Mouse (Mus musculus) MEL (cell line): ENCODE results near the gene Colgalt2. TPM values are rescaled to one million over a fixed set of nuclear protein-coding genes. Genes with fewer than 3 reads are reported as not detected.

Experiments used
- DNase-seq: peaks from one replicate; pipeline ENCODE4 v3.0.0; 2011; ENCODE audit warnings: low read depth, low spot score
- H3K27ac ChIP-seq: 2 replicates; pipeline ENCODE4 v1.5.1; 2012; ENCODE audit warnings: low read depth, mild to moderate bottlenecking, control low read depth, low read length, moderate library complexity; ENCODE audit not compliant: control insufficient read depth
- H3K27me3 ChIP-seq, 2 experiments: fragments of 150-350 bp in 1 of 2; sonication (generic) in 1 of 2; 2 replicates each; pipeline ENCODE4 v1.6.1; 2012; ENCODE audit warnings: low read length in 2 of 2, mild to moderate bottlenecking in 2 of 2, improper control_type of control experiment in 1 of 2, moderate library complexity in 1 of 2; ENCODE audit not compliant: insufficient read depth in 2 of 2, control insufficient read depth in 1 of 2
- H3K36me3 ChIP-seq, 2 experiments: 2 replicates each; pipeline ENCODE4 v1.6.1; 2012 to 2014; ENCODE audit warnings: low read length in 2 of 2, improper control_type of control experiment in 1 of 2, inconsistent platforms in 1 of 2, mild to moderate bottlenecking in 1 of 2; ENCODE audit not compliant: insufficient read depth in 2 of 2, control insufficient read depth in 1 of 2
- H3K4me1 ChIP-seq, 2 experiments: fragments of 150-350 bp in 1 of 2; sonication (generic) in 1 of 2; 2 replicates each; pipeline ENCODE4 v1.6.1; 2012; ENCODE audit warnings: low read length in 2 of 2, improper control_type of control experiment in 1 of 2, mild to moderate bottlenecking in 1 of 2; ENCODE audit not compliant: insufficient read depth in 2 of 2, control insufficient read depth in 1 of 2
- H3K4me3 ChIP-seq, 2 experiments: fragments of 150-350 bp in 1 of 2; sonication (generic) in 1 of 2; 2 replicates each; pipeline ENCODE4 v1.5.1; 2012; ENCODE audit warnings: low read depth in 2 of 2, low read length in 2 of 2, mild to moderate bottlenecking in 2 of 2, moderate library complexity in 2 of 2, control low read depth in 1 of 2, improper control_type of control experiment in 1 of 2; ENCODE audit not compliant: control insufficient read depth in 1 of 2, insufficient read depth in 1 of 2
- H3K79me2 ChIP-seq: 2 replicates; pipeline ENCODE4 v1.6.1; 2012; ENCODE audit warnings: mild to moderate bottlenecking, low read length, moderate library complexity; ENCODE audit not compliant: control insufficient read depth, poor library complexity, insufficient read depth
- H3K9ac ChIP-seq: 2 replicates; pipeline ENCODE4 v1.6.1; 2012; ENCODE audit warnings: low read depth, mild to moderate bottlenecking, control low read depth, low read length, moderate library complexity; ENCODE audit not compliant: control insufficient read depth, poor library complexity, severe bottlenecking
- H3K9me3 ChIP-seq: fragments of 150-350 bp; sonication (generic); replicated peaks from 2 replicates; pipeline ENCODE4 v1.6.1; 2012; ENCODE audit warnings: mild to moderate bottlenecking, low read length, improper control_type of control experiment, moderate library complexity; ENCODE audit not compliant: insufficient read depth
- CHD2 ChIP-seq: IDR thresholded peaks from 2 replicates; pipeline ENCODE4 v1.6.1; 2011; ENCODE audit warnings: low read length, improper control_type of control experiment
- CTCF ChIP-seq, 3 experiments: IDR thresholded peaks in 2 of 3; conservative IDR thresholded peaks in 1 of 3; 2 replicates each; pipeline ENCODE4 v1.5.1; 2011 to 2012; ENCODE audit warnings: low read length in 3 of 3, low read depth in 2 of 3, mild to moderate bottlenecking in 2 of 3, improper control_type of control experiment in 1 of 3, inconsistent platforms in 1 of 3, mixed read lengths in 1 of 3, moderate library complexity in 1 of 3; ENCODE audit not compliant: control insufficient read depth in 1 of 3, insufficient read depth in 1 of 3, poor library complexity in 1 of 3, severe bottlenecking in 1 of 3
- E2F4 ChIP-seq: IDR thresholded peaks from 2 replicates; pipeline ENCODE4 v1.6.1; 2011; ENCODE audit warnings: low read depth, low read length, improper control_type of control experiment, borderline replicate concordance
- ELF1 ChIP-seq: IDR thresholded peaks from 2 replicates; pipeline ENCODE4 v1.6.1; 2014; ENCODE audit warnings: low read depth, mild to moderate bottlenecking, inconsistent platforms, low read length, improper control_type of control experiment, moderate library complexity
- GATA1 ChIP-seq: IDR thresholded peaks from 2 replicates; pipeline ENCODE4 v1.6.1; 2011; ENCODE audit warnings: low read depth, low read length, improper control_type of control experiment
- HCFC1 ChIP-seq: IDR thresholded peaks from 2 replicates; pipeline ENCODE4 v1.6.1; 2012; ENCODE audit warnings: low read depth, mild to moderate bottlenecking, inconsistent platforms, low read length, improper control_type of control experiment, moderate library complexity
- KAT2A ChIP-seq: conservative IDR thresholded peaks from 2 replicates; pipeline ENCODE4 v1.6.1; 2012; ENCODE audit warnings: low read depth, low read length, improper control_type of control experiment, inconsistent platforms
- MAFK ChIP-seq: IDR thresholded peaks from 2 replicates; pipeline ENCODE4 v1.6.1; 2011; ENCODE audit warnings: low read depth, mild to moderate bottlenecking, low read length, improper control_type of control experiment, borderline replicate concordance
- MAZ ChIP-seq: IDR thresholded peaks from 2 replicates; pipeline ENCODE4 v1.6.1; 2012; ENCODE audit warnings: low read depth, mild to moderate bottlenecking, inconsistent platforms, low read length, improper control_type of control experiment
- MEF2A ChIP-seq: IDR thresholded peaks from 2 replicates; pipeline ENCODE4 v1.6.1; 2014; ENCODE audit warnings: low read depth, mild to moderate bottlenecking, inconsistent platforms, low read length, improper control_type of control experiment; ENCODE audit not compliant: poor library complexity, insufficient replicate concordance, severe bottlenecking; ENCODE audit errors: extremely low read depth
- MYB ChIP-seq: IDR thresholded peaks from 2 replicates; pipeline ENCODE4 v1.6.1; 2011; ENCODE audit warnings: mild to moderate bottlenecking, low read depth, low read length, improper control_type of control experiment
- MYC ChIP-seq: IDR thresholded peaks from 2 replicates; pipeline ENCODE4 v1.6.1; 2011; ENCODE audit warnings: low read depth, mild to moderate bottlenecking, low read length, improper control_type of control experiment, moderate library complexity
- POLR2A ChIP-seq, 2 experiments: IDR thresholded peaks; 2 replicates each; pipeline ENCODE4 v1.6.1; 2011 to 2012; ENCODE audit warnings: low read length in 2 of 2, mild to moderate bottlenecking in 2 of 2, control low read depth in 1 of 2, improper control_type of control experiment in 1 of 2, low read depth in 1 of 2, moderate library complexity in 1 of 2; ENCODE audit not compliant: control insufficient read depth in 1 of 2, insufficient read depth in 1 of 2, poor library complexity in 1 of 2
- POLR2AphosphoS2 ChIP-seq: IDR thresholded peaks from 2 replicates; pipeline ENCODE4 v1.6.1; 2011; ENCODE audit warnings: low read length, improper control_type of control experiment
- RAD21 ChIP-seq: IDR thresholded peaks from 2 replicates; pipeline ENCODE4 v1.6.1; 2011; ENCODE audit warnings: mild to moderate bottlenecking, low read depth, low read length, improper control_type of control experiment
- RCOR1 ChIP-seq: IDR thresholded peaks from 2 replicates; pipeline ENCODE4 v1.6.1; 2012; ENCODE audit warnings: low read depth, mild to moderate bottlenecking, inconsistent platforms, low read length, improper control_type of control experiment
- SIN3A ChIP-seq: IDR thresholded peaks from 2 replicates; pipeline ENCODE4 v1.6.1; 2012; ENCODE audit warnings: low read length, improper control_type of control experiment, inconsistent platforms
- SMC3 ChIP-seq: IDR thresholded peaks from 2 replicates; pipeline ENCODE4 v1.6.1; 2011; ENCODE audit warnings: low read depth, low read length, improper control_type of control experiment
- TAL1 ChIP-seq: IDR thresholded peaks from 2 replicates; pipeline ENCODE4 v1.6.1; 2012; ENCODE audit warnings: mild to moderate bottlenecking, inconsistent platforms, low read length, moderate library complexity, mixed read lengths
- TBP ChIP-seq: IDR thresholded peaks from 2 replicates; pipeline ENCODE4 v1.8.0; 2011; ENCODE audit warnings: low read depth, low read length, improper control_type of control experiment
- TCF12 ChIP-seq: IDR thresholded peaks from 2 replicates; pipeline ENCODE4 v1.6.1; 2014; ENCODE audit warnings: low read depth, mild to moderate bottlenecking, inconsistent platforms, low read length, improper control_type of control experiment, moderate library complexity
- USF1 ChIP-seq: IDR thresholded peaks from 2 replicates; pipeline ENCODE4 v1.6.1; 2014; ENCODE audit warnings: low read depth, mild to moderate bottlenecking, inconsistent platforms, low read length, improper control_type of control experiment, moderate library complexity
- USF2 ChIP-seq, 2 experiments: IDR thresholded peaks; 2 replicates each; pipeline ENCODE4 v1.6.1; 2011 to 2012; ENCODE audit warnings: improper control_type of control experiment in 2 of 2, low read length in 2 of 2, borderline replicate concordance in 1 of 2, inconsistent platforms in 1 of 2, low read depth in 1 of 2, mild to moderate bottlenecking in 1 of 2; ENCODE audit not compliant: insufficient read depth in 1 of 2
- ZKSCAN1 ChIP-seq: IDR thresholded peaks from 2 replicates; pipeline ENCODE4 v1.6.1; 2012; ENCODE audit warnings: low read depth, mild to moderate bottlenecking, inconsistent platforms, low read length, improper control_type of control experiment, moderate library complexity
- polyA plus RNA-seq, 2 experiments: library from polyadenylated mRNA; stranded (reverse) in 1 of 2; unstranded in 1 of 2; fragments of >175 nt in 1 of 2; fragments of >200 nt in 1 of 2; gene quantifications; 2 replicates each; pipeline versions ENCODE4 v1.2.1 to v1.2.4; 2012; ENCODE audit warnings: low replicate concordance in 2 of 2, low read depth in 1 of 2; ENCODE audit not compliant: insufficient read length in 2 of 2, insufficient read depth in 1 of 2, missing spikeins in 1 of 2
- total RNA-seq: library from RNA; depleted of rRNA; stranded (reverse); fragments of 300-350 nt; gene quantifications from 2 replicates; pipeline ENCODE4 v1.2.3, GENCODE M21; 2012

Gene Colgalt2
- total and polyA plus RNA-seq, 3 experiments, result not detected

DNA sequence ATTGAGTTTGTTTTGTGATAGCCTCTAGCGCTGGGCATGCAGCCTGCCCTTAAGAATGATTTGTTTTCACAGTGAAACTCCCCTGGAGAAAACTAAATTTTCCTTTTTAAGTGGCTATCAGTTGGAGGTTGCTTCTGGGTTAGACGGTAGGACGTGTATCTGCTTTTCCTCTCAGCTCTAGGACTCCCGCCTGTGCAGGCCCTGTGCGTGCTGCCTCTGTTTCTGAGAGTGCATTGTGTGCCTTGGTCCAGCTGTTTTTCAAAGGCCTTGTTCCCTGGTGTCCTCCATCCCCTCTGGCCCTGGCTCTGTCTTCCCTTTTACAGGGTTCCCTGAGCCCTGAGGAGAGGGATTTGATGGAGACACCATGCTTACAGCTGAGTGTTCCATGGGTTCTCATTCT is 58.0 kb downstream of the Colgalt2 start:
- TF ChIP-seq CTCF (IDR thresholded peaks at IDR 0.05 in 2 of 3, conservative IDR thresholded peaks at IDR 0.05 in 1 of 3; ENCODE audit: control insufficient read depth in 1 of 3, insufficient read depth in 1 of 3, low read depth in 2 of 3, low read length in 3 of 3, poor library complexity in 1 of 3, severe bottlenecking in 1 of 3) (no peak), USF1 (no peak), SIN3A (no peak), TBP (no peak), E2F4 (no peak), MEF2A (no peak), MAZ (no peak), RAD21 (no peak), GATA1 (no peak), MYB (no peak)
- TF ChIP-seq, all 39 proteins: peak for 0
- Histone ChIP-seq H3K9me3 (no peaks in the 10 kb centered on the region), H3K27me3 (peaks cover 3 to 6% of the 10 kb centered on the region in 2 experiments), H3K4me1 (no peaks in the 10 kb centered on the region), H3K4me3 (no peak overlapping the region), H3K27ac (no peak overlapping the region), H3K79me2 (no peaks in the 10 kb centered on the region), H3K9ac (no peak overlapping the region), H3K36me3 (no peaks in the 10 kb centered on the region)
- DNase-seq, result no peak

DNA sequence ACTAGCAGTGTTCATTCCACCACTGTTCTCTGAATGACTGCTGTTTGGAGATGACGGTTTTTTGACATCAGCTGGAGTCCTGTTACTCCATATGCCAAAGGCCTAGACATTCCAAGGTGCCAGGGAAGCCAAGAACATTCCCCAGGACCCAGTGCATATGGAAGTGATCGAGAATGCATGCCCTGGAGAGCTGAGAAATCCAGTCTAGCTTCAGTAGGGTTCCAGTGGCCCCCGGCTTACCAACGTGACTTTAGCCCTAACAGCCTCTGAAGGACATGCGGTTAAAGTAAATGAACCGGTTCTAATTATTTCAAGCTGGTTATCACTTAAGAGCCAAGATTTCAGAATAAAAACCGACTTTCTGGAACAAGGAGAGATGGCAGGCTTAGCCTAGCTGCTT is 59.4 kb downstream of the Colgalt2 start:
- TF ChIP-seq TAL1 (no peak), ZKSCAN1 (no peak), MYC (no peak), GATA1 (no peak), MAFK (no peak), TBP (no peak), SMC3 (no peak), TCF12 (no peak), KAT2A (no peak), USF1 (no peak), USF2 (IDR thresholded peaks at IDR 0.05; ENCODE audit: borderline replicate concordance in 1 of 2, insufficient read depth in 1 of 2, low read depth in 1 of 2, low read length in 2 of 2) (no peak), ELF1 (no peak), RCOR1 (no peak), POLR2A (IDR thresholded peaks at IDR 0.05; ENCODE audit: control insufficient read depth in 1 of 2, insufficient read depth in 1 of 2, low read depth in 1 of 2, low read length in 2 of 2, poor library complexity in 1 of 2) (no peak), CHD2 (no peak), MAZ (no peak), CTCF (IDR thresholded peaks at IDR 0.05 in 2 of 3, conservative IDR thresholded peaks at IDR 0.05 in 1 of 3; ENCODE audit: control insufficient read depth in 1 of 3, insufficient read depth in 1 of 3, low read depth in 2 of 3, low read length in 3 of 3, poor library complexity in 1 of 3, severe bottlenecking in 1 of 3) (no peak), POLR2AphosphoS2 (no peak), MYB (no peak), HCFC1 (no peak)
- H3K79me2 ChIP-seq, result no peaks in the 10 kb centered on the region

More for the DNA sequence above, 59.4 kb downstream of the Colgalt2 start:
- Histone ChIP-seq H3K36me3 (no peaks in the 10 kb centered on the region), H3K4me1 (no peaks in the 10 kb centered on the region), H3K9ac (no peak overlapping the region), H3K27me3 (peaks cover 3 to 4% of the 10 kb centered on the region in 2 experiments), H3K9me3 (no peaks in the 10 kb centered on the region), H3K27ac (no peak overlapping the region), H3K4me3 (no peak overlapping the region)
- DNase-seq, result no peak
